Mouse (Mus musculus) left cerebral cortex, adult 9 months (tissue): ENCODE data around the gene Itsn1.

Source experiments
- DNase-seq, 2 experiments: peaks; one replicate each; pipeline ENCODE4 v3.0.0; 2022; ENCODE audit warnings: low spot score in 2 of 2

Gene Itsn1

DNA sequence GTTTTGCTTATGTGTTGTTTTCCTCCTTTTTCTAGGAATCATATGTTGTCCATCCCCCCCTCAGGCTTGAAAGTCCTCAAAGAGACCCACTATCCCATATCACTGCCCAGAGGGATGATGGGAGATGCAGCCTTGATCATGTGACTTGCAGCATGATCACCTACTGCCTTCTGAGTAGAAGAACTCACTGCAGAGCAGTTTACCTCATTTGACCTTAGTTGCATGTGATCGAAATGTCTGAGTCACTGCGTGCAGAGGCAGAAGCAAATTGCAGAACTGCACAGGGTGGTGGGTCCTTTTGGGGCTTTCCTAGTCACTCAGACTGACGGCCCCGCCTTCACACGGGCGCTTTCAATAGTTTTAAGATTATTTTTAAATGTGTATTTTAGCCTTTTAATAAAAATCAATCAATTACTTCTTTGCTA, 141.1 kb downstream of the Itsn1 start:
- DNase-seq, result no peak

- no peak for DNase-seq
Observed at GRCm38 (mm10) chr16:91871188-91871587, 142.1 kb downstream of the Itsn1 start.

- no peak for DNase-seq
Observed at GRCm38 (mm10) chr16:91873695-91874094, 144.6 kb downstream of the Itsn1 start.

GRCm38 (mm10) chr16:91875567-91876344, 146.7 kb downstream of the Itsn1 start:
- DNase-seq, result no peak

- DNase-seq, result no peak
Observed at GRCm38 (mm10) chr16:91876457-91876856, 147.4 kb downstream of the Itsn1 start.

- DNase-seq, result no peak
Observed at GRCm38 (mm10) chr16:91879101-91879500, 150.0 kb downstream of the Itsn1 start.

DNA sequence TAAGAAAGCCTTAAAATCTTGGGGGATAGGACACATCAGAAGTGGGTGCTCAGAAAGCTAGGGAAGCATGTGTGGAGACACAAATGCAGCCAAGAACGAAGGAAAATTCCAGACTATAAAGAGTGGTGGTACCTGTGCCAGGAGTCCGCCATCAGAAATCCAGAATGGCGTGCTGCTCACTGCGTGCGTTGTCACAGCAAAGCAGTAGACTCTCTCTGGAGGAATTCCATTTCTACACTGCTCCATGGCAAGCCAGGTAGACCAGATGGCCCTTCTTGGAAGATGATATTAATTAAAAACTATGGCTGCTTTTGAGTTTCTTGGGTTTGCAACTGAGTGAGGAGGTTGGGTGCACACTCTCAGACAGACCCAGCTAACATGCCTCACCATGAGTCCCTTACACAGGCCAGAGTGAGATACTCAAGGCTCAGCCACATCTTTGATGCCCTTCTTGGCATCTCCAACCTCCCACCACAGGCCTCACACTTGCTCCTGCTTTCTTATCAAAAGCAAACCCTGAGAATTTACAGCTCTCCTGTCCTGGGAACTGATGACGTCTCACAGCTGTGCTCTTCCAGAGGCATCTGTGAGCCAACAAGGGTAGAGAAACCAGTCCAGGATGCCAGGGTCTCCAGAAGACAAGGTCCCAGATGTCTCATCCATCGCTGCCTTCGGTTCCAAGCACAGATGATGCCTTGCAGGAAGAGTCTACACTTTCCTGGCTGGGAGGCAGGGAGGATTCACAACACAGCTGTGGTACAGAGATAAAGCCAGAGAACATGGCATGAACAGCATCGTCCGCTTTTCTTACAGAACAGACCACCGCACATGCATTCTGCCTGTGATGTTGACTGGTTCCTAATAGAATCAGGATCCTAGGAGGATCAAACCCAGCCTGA, 152.0 kb downstream of the Itsn1 start:
- DNase-seq, result peak in 1 of 2 experiments; percentile 38

- DNase-seq, result no peak
Observed at GRCm38 (mm10) chr16:91882168-91882859, 153.2 kb downstream of the Itsn1 start.

DNA sequence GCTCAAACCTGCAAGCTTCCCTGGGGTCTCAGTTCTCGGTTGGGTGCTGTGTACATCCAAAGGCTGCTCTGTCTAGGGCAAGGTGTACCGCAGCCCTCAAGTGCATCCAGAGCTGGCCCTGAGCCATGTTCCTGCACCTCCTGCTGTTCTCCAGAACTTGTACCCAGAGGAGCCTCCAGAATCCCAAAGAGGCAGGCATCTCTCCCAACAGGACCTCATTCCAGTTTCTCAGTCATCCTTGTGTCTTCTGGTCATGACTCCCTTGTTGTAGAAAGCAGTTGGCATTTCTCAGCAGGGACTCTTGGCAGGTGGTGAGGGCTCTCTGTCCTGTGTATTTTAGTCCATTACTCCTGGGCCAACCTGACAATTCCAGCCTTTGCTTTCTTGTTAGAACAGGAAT, 154.6 kb downstream of the Itsn1 start:
- DNase-seq, result no peak

- DNase-seq, result no peak
Observed at GRCm38 (mm10) chr16:91884196-91884595, 155.1 kb downstream of the Itsn1 start.

GRCm38 (mm10) chr16:91885389-91886122, 156.5 kb downstream of the Itsn1 start:
- no peak for DNase-seq

- no peak for DNase-seq
Observed at GRCm38 (mm10) chr16:91888368-91888767, 159.3 kb downstream of the Itsn1 start.

DNA sequence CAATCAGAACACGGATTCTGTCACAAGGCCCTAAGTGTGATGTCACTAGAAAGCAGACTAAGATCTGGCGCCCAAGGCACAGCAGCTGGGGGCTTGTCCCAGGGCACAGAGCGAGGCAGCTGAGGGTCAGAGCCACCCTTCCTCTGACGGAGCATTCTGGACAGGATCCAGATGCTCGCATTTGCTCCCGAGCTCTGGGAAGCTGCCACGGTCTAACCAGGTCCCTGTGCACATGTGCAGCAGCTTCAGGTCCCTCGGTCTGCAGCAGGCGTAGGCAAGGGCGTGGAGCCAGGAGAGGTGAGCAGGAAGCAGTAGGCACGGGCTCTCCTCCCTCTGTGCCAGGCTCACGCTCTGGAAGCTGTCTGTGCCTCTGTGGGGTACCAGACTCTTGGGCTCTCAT, 160.8 kb downstream of the Itsn1 start:
- DNase-seq, result peak in 1 of 2 experiments; percentile 43

DNA sequence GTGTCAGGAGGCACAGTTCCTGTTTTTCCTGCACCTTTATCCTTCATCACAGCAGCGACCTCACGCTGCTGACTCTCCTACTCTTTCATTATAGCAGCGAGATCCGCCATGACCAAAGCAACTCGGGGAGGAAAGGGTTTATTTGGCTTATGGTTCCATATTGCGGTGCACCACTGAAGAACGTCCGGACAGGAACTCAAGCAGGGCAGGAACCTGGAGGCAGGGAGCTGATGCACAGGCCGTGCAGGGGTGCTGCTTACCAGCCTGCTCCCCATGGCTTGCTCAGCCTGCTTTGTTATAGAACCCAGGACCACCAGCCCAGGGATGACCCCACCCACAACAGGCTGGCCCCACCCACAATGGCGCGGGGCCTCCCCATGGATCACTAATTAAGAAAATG, 162.1 kb downstream of the Itsn1 start:
- DNase-seq, result no peak

DNA sequence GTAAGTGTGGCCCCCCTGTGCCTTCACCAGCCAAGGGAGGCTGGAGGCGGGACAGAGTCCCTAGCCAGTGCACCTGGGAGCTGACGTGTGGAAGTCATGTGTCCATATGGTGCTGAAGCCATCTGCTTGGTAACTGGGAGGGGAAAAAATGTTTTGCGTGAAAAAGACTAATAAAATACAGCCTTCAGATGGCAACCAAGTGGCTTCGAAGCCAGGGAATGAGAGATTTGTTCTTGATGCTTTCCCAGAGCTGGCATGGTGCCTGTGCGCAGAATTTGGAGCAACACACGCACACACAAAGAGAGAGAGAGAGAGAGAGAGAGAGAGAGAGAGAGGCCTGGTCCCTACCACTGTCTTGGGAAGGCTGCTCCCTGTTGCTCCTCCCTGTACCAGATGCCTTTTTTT, 167.3 kb downstream of the Itsn1 start:
- DNase-seq, result peak in 1 of 2 experiments; percentile 65

- no peak for DNase-seq
Observed at GRCm38 (mm10) chr16:91898850-91899848, 170.1 kb downstream of the Itsn1 start.

DNA sequence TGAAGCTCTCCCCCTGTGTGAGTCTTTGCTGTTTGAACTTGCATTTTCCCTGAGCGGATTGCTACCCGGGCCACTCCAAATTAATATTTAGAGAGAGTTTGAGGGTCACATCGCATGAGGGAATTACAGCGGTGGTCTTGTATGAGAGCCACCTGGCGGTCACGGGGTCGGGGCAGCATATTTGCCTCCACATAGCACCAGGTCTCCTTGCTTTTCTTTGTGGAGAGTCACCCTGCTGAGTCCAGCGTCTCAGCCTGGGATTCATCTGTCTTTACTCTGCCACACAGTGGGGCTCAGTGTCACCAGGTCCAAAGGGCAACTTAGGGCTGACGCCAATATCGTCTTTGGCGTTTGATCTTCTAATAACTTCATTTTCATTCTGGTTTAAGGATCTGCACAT, 171.2 kb downstream of the Itsn1 start:
- DNase-seq, result no peak

DNA sequence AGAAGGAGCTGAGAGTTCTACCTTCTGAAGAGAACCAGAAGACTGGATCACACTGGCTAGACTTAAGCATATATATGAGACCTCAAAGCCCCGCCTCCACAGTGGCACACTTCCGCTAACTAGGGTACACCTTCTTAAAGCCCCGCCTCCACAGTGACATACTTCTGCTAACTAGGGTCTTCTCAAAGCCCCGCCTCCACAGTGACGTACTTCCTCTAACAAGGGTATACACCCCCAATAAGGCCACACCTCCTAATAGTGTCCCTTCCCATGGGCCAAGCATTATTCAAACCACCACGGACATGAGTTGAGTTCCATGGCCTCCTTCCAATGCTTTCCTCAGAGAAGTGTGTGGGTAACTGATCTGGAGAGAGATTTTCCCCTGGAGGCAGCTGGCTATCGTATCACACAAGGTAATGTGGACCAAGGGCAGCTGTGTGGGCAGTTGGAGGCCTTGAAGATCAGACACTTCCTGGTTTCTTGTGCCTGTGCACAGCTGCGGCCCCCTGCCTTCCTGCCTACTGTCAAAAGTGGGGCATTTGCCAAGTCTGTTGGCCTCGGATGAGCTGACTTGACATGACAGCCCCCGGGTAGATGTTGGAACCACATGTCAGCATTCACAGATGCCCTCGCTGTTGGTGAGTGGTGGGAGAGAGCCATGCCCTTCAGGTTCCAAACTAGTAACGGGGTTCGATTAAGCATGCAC, 174.9 kb downstream of the Itsn1 start:
- no peak for DNase-seq

DNA sequence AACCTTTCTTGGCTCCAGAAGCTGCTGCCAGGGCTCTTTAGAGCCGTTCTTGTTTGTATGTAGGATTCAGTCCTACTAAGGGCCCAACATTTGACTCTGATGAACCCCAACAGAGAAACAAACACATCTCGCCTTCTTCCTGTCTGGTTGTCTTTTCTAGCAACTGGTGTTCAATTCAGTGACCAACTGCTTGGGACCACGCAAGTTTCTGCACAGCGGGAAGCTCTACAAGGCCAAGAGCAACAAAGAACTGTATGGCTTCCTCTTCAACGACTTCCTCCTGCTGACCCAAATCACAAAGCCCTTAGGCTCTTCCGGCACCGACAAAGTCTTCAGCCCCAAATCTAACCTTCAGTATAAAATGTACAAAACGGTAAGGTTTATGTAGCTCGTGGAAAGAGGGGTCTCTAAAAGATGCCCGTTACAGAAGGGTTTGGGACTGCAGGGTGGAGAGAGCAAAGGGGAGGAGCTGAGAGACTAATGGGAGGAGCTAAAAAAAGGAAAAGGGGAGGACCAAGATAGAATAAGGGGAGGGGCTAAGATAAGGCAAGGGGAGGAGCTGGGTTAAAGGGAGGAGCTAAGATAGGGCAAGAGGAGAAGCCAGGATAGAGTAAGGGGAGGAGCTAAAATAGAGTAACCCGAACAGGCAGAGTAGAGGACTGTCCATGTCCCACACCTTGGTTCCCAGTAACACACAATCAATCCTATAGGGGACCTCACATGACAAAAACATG, 176.2 kb downstream of the Itsn1 start:
- DNase-seq, result no peak
